Mouse (Mus musculus) ES-E14 (cell line): ENCODE results near the gene Zdhhc17. TPM values are rescaled to one million over a fixed set of nuclear protein-coding genes. Genes with fewer than 3 reads are reported as not detected.

ENCODE experiments used
- DNase-seq: peaks from one replicate; pipeline ENCODE4 v3.0.0-alpha.2; 2013; ENCODE audit warnings: low read depth, low spot score
- H3K27ac ChIP-seq: 2 replicates; pipeline ENCODE4 v1.5.1; 2012; ENCODE audit warnings: low read depth, mild to moderate bottlenecking, low read length, moderate library complexity, mixed read lengths; ENCODE audit not compliant: poor library complexity, insufficient read depth, severe bottlenecking
- H3K36me3 ChIP-seq: 2 replicates; pipeline ENCODE4 v1.6.1; 2012; ENCODE audit warnings: mild to moderate bottlenecking, low read length, moderate library complexity, mixed read lengths; ENCODE audit not compliant: control insufficient read depth, poor library complexity, insufficient read depth, severe bottlenecking
- H3K4me1 ChIP-seq, 2 experiments: fragments of 150-350 bp in 1 of 2; sonication (generic) in 1 of 2; 2 replicates each; pipeline ENCODE4 v1.6.1; 2012; ENCODE audit warnings: low read length in 2 of 2, mild to moderate bottlenecking in 1 of 2, mixed read lengths in 1 of 2; ENCODE audit not compliant: control insufficient read depth in 2 of 2, insufficient read depth in 2 of 2, poor library complexity in 1 of 2
- H3K4me3 ChIP-seq, 2 experiments: fragments of 150-350 bp in 1 of 2; sonication (generic) in 1 of 2; 2 replicates each; pipeline ENCODE4 v1.5.1; 2012; ENCODE audit warnings: low read length in 2 of 2, low read depth in 1 of 2, mild to moderate bottlenecking in 1 of 2, mixed read lengths in 1 of 2; ENCODE audit not compliant: insufficient read depth in 1 of 2, poor library complexity in 1 of 2, severe bottlenecking in 1 of 2
- H3K9ac ChIP-seq: 2 replicates; pipeline ENCODE4 v1.6.1; 2012; ENCODE audit warnings: low read depth, mild to moderate bottlenecking, low read length, mixed read lengths; ENCODE audit not compliant: poor library complexity, insufficient read depth, severe bottlenecking
- H3K9me3 ChIP-seq: fragments of 150-350 bp; sonication (generic); 2 replicates; pipeline ENCODE4 v1.6.1; 2012; ENCODE audit warnings: low read depth, mild to moderate bottlenecking, low read length; ENCODE audit not compliant: control insufficient read depth, insufficient read depth
- CHD2 ChIP-seq: IDR thresholded peaks from 2 replicates; pipeline ENCODE4 v1.6.1; 2014; ENCODE audit warnings: mild to moderate bottlenecking, low read depth, low read length, inconsistent platforms
- HCFC1 ChIP-seq: IDR thresholded peaks from 2 replicates; pipeline ENCODE4 v1.6.1; 2012; ENCODE audit warnings: low read length, inconsistent platforms, borderline replicate concordance; ENCODE audit not compliant: insufficient read depth
- MAFK ChIP-seq: IDR thresholded peaks from 2 replicates; pipeline ENCODE4 v1.6.1; 2014; ENCODE audit warnings: mild to moderate bottlenecking, low read depth, low read length, inconsistent platforms; ENCODE audit not compliant: insufficient read depth
- ZC3H11A ChIP-seq: IDR thresholded peaks from 2 replicates; pipeline ENCODE4 v1.6.1; 2012; ENCODE audit warnings: low read depth, mild to moderate bottlenecking, inconsistent platforms, low read length, borderline replicate concordance
- ZNF384 ChIP-seq: IDR thresholded peaks from 2 replicates; pipeline ENCODE4 v1.6.1; 2012; ENCODE audit warnings: low read depth, low read length, inconsistent platforms
- in situ Hi-C, 2 experiments: fragments of 600-800 bp; cut with MboI; formaldehyde crosslinking; loops; one replicate each; pipeline ENCODE4 v1.15.1; 2025; ENCODE audit warnings: low sequenced_read_pairs in 2 of 2, inconsistent platforms in 1 of 2; ENCODE audit not compliant: unreplicated experiment in 2 of 2
- total RNA-seq: library from RNA; depleted of rRNA; stranded (reverse); fragments of 300-350 nt; gene quantifications from 2 replicates; pipeline ENCODE4 v1.2.3, GENCODE M21; 2012

The Zdhhc17 gene
- total RNA-seq, 1 experiment = 26.2 TPM

DNA sequence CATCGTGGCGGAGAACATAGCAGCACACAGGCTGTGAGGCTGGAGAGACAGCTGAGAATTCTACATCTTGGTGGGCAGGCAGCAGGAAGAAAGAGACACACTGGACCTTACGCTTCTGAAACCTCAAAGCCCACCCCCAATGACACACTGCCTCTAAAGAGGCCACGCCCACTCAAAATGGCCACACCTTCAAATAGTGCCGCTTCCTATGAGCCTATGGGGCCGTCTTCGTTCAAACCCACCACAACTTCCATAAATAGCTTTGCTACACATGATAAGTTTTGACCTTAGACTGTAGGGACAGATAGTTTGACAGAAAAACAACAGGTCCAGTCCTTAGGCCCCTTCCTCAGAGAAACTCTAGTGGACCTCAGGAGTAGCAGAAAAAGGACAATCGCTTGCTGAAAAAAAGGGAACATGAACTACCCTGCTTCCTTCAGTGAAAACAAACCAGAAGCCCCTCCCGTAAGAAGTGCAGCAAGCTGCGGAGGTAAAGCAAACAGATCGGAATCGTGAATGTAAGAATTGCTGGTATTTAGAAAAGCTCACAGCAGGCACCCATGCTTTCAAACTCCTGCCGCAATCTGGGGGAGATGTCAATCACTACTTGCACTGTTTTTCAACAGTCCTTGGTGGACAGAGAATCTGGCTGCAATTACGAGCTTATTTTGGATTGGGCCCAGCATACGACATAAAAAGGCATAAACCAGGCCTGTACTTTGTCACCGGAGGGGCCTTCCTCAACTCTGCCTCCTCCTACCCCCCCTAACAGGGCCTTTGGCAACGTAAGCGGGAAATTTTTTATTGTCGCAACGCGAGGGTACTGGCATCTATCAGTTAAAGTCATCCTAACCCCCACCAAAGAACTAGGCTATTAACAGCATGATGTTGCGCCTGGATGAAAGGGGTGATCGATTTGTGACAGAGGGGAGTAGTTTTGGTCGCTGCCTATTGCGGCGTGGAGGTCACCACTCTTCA lies 91.2 kb downstream of the Zdhhc17 start:
- peaks cover 4 to 5% of the 10 kb centered on the region in 2 experiments for H3K4me1 ChIP-seq
- H3K9me3 ChIP-seq = 0 out of 2 replicates have a peak, but pooled peaks cover 2% of the 10 kb centered on the region
- H3K27ac ChIP-seq = no peak overlapping the region
- peaks cover 3% of the 10 kb centered on the region; the same call in 1 of the 2 replicates for H3K36me3 ChIP-seq
- in situ Hi-C loops = no loop called here
- H3K9ac ChIP-seq = no peak overlapping the region
- TF ChIP-seq ZC3H11A (no peak), HCFC1 (no peak), ZNF384 (no peak)
- no peak for DNase-seq
- 0 out of 4 replicates have a peak overlapping the region, but pooled peaks of 1 of the 2 experiments have one; percentile 86 for H3K4me3 ChIP-seq

DNA sequence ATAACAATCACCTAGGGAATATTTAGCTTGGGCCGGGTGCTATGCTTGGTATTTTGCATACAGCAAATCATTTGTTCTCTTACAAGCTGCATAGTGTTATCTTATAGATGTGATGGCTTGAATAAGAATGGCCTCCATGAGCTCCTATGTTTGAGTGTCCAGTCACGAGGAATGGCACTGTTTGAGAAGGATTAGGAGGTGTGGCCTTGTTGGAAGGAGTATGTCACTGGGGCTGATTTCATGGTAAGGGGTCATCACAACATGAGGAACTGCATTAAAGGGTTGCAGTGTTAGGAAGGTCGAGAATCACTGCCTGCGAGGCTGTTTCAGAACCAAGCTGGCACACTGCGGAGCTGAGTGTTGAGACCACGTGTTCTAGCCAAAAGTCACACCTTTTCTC lies 92.4 kb downstream of the Zdhhc17 start:
- Histone ChIP-seq H3K9ac (no peak overlapping the region), H3K4me1 (peaks cover 3 to 4% of the 10 kb centered on the region in 2 experiments), H3K4me3 (no peak overlapping the region), H3K36me3 (no peaks in the 10 kb centered on the region), H3K9me3 (peaks cover 6% of the 10 kb centered on the region), H3K27ac (no peak overlapping the region)
- in situ Hi-C loops = no loop called here
- DNase-seq = no peak
- TF ChIP-seq HCFC1 (no peak), CHD2 (no peak), MAFK (no peak), ZNF384 (no peak), ZC3H11A (no peak)

DNA sequence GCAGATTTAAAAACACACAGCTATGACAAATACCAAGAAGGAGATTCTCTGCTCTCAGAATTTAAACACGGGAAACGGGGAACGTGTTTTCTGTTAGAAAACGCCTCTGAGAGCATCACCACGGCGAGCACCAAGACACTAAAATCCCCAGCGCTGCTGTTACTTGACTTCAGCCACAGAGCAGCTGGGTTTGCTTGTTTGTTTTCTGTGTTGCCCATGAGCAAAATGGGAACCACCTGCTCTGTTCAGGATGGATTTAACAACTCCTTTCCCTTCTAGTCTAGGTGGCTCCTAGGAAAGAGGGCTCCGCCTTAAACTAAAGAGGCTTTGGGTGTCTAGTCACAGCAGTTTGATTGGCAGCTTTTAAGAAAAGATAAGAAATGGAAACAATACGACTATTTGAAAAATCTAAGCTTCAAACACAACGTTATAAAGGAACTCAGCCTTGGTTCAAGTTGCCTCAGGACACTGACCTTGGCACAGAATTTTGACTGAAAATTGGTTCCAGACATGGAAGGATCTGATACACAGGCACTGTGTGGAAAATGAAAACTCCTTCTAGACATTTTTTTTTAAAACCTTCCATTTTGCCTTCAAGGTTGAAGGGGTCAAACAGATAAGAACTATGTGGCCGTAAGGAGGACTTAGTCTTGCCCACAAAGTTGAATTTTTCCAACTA lies 93.1 kb downstream of the Zdhhc17 start:
- in situ Hi-C loops = no loop called here
- no peak for DNase-seq
- Histone ChIP-seq H3K9ac (no peak overlapping the region), H3K9me3 (peaks cover 11% of the 10 kb centered on the region), H3K36me3 (no peaks in the 10 kb centered on the region), H3K4me3 (no peak overlapping the region), H3K4me1 (peaks cover 1 to 4% of the 10 kb centered on the region in 2 experiments; a peak in 3 of 4 replicates), H3K27ac (no peak overlapping the region)
- TF ChIP-seq ZNF384 (no peak), ZC3H11A (no peak), MAFK (no peak)

DNA sequence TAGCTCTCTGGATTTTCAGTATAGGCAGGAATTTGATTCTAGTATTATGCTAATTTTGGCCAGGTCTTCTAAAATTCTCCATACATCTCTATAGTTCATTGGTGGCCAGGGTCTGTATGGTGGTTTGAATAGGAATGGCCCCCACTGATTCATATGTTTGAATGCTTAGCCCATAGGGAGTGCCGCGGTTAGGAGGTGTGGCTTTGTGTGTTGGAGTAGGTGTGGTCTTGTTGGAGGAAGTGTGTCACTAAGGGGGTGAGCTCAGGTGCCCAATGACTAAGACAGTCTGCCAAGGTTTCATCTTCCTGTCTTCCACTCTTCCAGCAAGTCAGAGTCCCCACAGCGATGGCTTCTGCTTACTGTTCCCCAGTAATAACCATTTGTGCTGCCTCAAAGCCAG lies 106.1 kb downstream of the Zdhhc17 start:
- H3K9ac ChIP-seq = no peak overlapping the region
- H3K27ac ChIP-seq = no peak overlapping the region; the same call in 1 of the 2 replicates
- H3K36me3 ChIP-seq = no peaks in the 10 kb centered on the region
- no peak for DNase-seq
- in situ Hi-C loops = no loop called here
- peaks cover 0 to 6% of the 10 kb centered on the region in 2 experiments; a peak in 2 of 4 replicates for H3K4me1 ChIP-seq
- no peak overlapping the region for H3K4me3 ChIP-seq
- TF ChIP-seq ZNF384 (no peak), MAFK (no peak), HCFC1 (no peak), ZC3H11A (no peak), CHD2 (no peak)
- H3K9me3 ChIP-seq = 0 out of 2 replicates have a peak, but pooled peaks cover 3% of the 10 kb centered on the region
